Mouse (Mus musculus) heart, embryonic 15.5 days (tissue): ENCODE data around the gene Ado. TPM values are rescaled to one million over a fixed set of nuclear protein-coding genes. Genes with fewer than 3 reads are reported as not detected.

Experiments used
- ATAC-seq: fragments of 200-750 bp; cut with Nextera tagmentation; replicated peaks from 2 replicates; pipeline ENCODE4 v1.8.0; 2017; ENCODE audit warnings: low read depth, moderate TSS enrichment; ENCODE audit not compliant: insufficient number of reproducible peaks, insufficient read depth, low FRiP score
- H3K27ac ChIP-seq: fragments of 300-500 bp; sonication (generic); 2 replicates; pipeline ENCODE4 v1.5.1; 2015; ENCODE audit warnings: mild to moderate bottlenecking, inconsistent platforms
- H3K27me3 ChIP-seq: fragments of 300-500 bp; sonication (generic); 2 replicates; pipeline ENCODE4 v1.6.1; 2015; ENCODE audit warnings: inconsistent platforms
- H3K36me3 ChIP-seq: fragments of 300-500 bp; sonication (generic); 2 replicates; pipeline ENCODE4 v1.6.1; 2015; ENCODE audit warnings: mild to moderate bottlenecking, inconsistent platforms
- H3K4me1 ChIP-seq: fragments of 300-500 bp; sonication (generic); replicated peaks from 2 replicates; pipeline ENCODE4 v1.6.1; 2015; ENCODE audit warnings: inconsistent platforms
- H3K4me2 ChIP-seq: fragments of 300-500 bp; sonication (generic); 2 replicates; pipeline ENCODE4 v1.6.1; 2015; ENCODE audit warnings: inconsistent platforms, mild to moderate bottlenecking, moderate library complexity
- H3K4me3 ChIP-seq: fragments of 300-500 bp; sonication (generic); 2 replicates; pipeline ENCODE4 v1.5.1; 2015; ENCODE audit warnings: mild to moderate bottlenecking, inconsistent platforms
- H3K9ac ChIP-seq: fragments of 300-500 bp; sonication (generic); 2 replicates; pipeline ENCODE4 v1.6.1; 2015; ENCODE audit warnings: mild to moderate bottlenecking, inconsistent platforms
- H3K9me3 ChIP-seq: fragments of 300-500 bp; sonication (generic); replicated peaks from 2 replicates; pipeline ENCODE4 v1.6.1; 2016; ENCODE audit warnings: inconsistent platforms
- WGBS: fragments of 180-500 bp; shearing (Covaris S2); methylation state at CpG from one replicate; pipeline ENCODE4 v1.1.7; 2015; ENCODE audit warnings: mixed read lengths; 5-methylcytosine and 5-hydroxymethylcytosine counted together
- polyA plus RNA-seq: library from polyadenylated mRNA; unstranded; fragments of >200 nt; fragmentation: Nextera tagmentation; extraction: Ambion mirVana; gene quantifications from 2 replicates; pipeline ENCODE4 v1.2.1, GENCODE M21; 2015

Ado gene
- polyA plus RNA-seq, 1 experiment from 2014 or later = 42.1 TPM

DNA sequence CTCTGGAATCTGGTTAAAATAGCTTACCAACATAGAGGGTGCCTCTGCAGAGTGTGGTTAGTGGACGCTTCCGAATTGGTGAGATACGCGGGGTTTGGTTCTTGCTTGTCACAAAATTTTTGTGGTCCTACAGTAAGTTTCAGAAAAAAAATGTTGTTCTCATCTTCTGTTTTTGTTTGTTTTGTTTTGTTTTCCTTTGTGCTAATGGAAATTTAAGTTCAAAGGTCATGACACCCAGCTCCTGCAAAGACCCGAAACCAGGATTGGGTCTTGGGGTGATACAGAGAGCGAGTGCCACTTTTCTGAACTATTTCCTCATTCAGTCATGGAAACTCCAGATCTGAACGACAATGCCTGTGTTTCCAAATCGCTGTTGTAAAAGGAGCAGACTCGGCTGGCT is 50.8 kb downstream of the Ado start:
- Histone ChIP-seq H3K27me3 (no peaks in the 10 kb centered on the region), H3K36me3 (no peaks in the 10 kb centered on the region), H3K4me3 (no peak overlapping the region), H3K9me3 (no peaks in the 10 kb centered on the region), H3K4me1 (no peaks in the 10 kb centered on the region), H3K9ac (no peak overlapping the region), H3K27ac (no peak overlapping the region), H3K4me2 (no peak overlapping the region)
- WGBS = 86% methylated on average over 9 of the region's 9 CpGs
- no peak for ATAC-seq

DNA sequence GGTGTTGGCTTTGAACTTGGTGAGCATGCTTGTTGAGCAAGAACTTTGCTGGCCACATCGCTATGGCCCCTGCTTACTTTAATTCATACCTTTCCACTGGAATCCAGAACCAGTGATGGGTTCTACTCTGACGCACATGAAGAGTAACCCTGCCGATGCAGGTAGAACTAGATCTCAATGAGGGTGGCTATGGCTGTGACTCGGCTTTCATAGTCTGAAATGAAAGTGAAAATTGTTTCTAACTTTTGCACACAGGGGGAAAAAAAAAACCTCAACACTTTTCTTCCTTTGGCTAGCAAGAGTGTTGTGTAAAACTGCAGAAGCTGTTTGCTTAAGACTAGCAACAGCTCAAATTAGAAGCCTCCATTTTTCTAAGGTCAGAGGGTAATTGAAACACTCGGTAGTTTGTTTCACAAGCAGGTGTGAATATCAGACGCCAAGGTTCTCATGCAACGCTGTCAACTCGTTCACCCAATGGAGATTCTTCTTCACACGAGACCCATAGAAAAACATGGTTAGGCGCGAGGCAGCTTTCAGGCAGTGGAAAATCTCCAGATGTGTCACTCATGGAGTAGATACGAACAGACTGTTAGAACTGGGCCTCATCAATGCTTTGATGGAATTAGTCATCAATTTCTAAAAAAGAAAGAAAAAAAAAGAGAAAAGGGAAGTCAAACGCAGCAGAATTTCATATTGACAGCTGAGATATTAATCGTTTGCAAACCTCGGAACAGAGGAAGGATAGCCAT is 51.4 kb downstream of the Ado start:
- ATAC-seq = no peak
- H3K9me3 ChIP-seq = no peaks in the 10 kb centered on the region
- no peaks in the 10 kb centered on the region for H3K27me3 ChIP-seq
- 81% methylated on average over 15 of the region's 15 CpGs for WGBS
- no peak overlapping the region for H3K27ac ChIP-seq
- H3K36me3 ChIP-seq = no peaks in the 10 kb centered on the region
- no peak overlapping the region for H3K4me2 ChIP-seq
- no peaks in the 10 kb centered on the region for H3K4me1 ChIP-seq
- no peak overlapping the region for H3K9ac ChIP-seq
- H3K4me3 ChIP-seq = no peak overlapping the region

Other genes starting within 250 kb of the Ado start
- gene Egr2, start 13.5 kb downstream of the Ado start, polyA plus RNA-seq = 1.5 and 1.6 TPM in 2 replicates